Mouse (Mus musculus) embryonic fibroblast, embryonic 13.5 days (primary cell): Measurements from ENCODE around the gene Anapc16. TPM values are rescaled to one million over a fixed set of nuclear protein-coding genes. Genes with fewer than 3 reads are reported as not detected.
A peak's percentile ranks its signal among the peaks of the same experiment; 100 is the strongest.

Source experiments
- H3K27ac ChIP-seq: 2 replicates; pipeline ENCODE4 v1.5.1; 2012; ENCODE audit warnings: low read length, control low read depth, inconsistent platforms; ENCODE audit not compliant: insufficient read depth
- H3K4me1 ChIP-seq: 2 replicates; pipeline ENCODE4 v1.6.1; 2011; ENCODE audit warnings: low read length; ENCODE audit not compliant: control insufficient read depth, insufficient read depth
- H3K4me3 ChIP-seq: 2 replicates; pipeline ENCODE4 v1.5.1; 2011; ENCODE audit warnings: mild to moderate bottlenecking, control low read depth, low read length; ENCODE audit not compliant: insufficient read depth
- CTCF ChIP-seq: IDR thresholded peaks from 2 replicates; pipeline ENCODE4 v1.5.1; 2011; ENCODE audit warnings: mild to moderate bottlenecking, control low read depth, low read length, moderate library complexity, borderline replicate concordance; ENCODE audit not compliant: insufficient read depth
- POLR2A ChIP-seq: IDR thresholded peaks from 2 replicates; pipeline ENCODE4 v1.6.1; 2011; ENCODE audit warnings: low read depth, mild to moderate bottlenecking, control low read depth, low read length, moderate library complexity
- polyA plus RNA-seq: library from polyadenylated mRNA; stranded (reverse); fragments of >200 nt; gene quantifications from 2 replicates; pipeline ENCODE4 v1.2.4, GENCODE M21; 2011; ENCODE audit warnings: low read depth; ENCODE audit not compliant: missing spikeins, insufficient read length

Gene Anapc16
- polyA plus RNA-seq, 1 experiment: 63.4 TPM

GRCm38 (mm10) chr10:60029387-60029786, 26.5 kb upstream of the Anapc16 start:
- Histone ChIP-seq H3K4me1 (peaks cover 8% of the 10 kb centered on the region; the same call in 1 of the 2 replicates), H3K27ac (no peak overlapping the region), H3K4me3 (no peak overlapping the region)
- TF ChIP-seq POLR2A (no peak), CTCF (no peak)

- Histone ChIP-seq H3K4me1 (peaks cover 8% of the 10 kb centered on the region; the same call in 1 of the 2 replicates), H3K4me3 (no peak overlapping the region), H3K27ac (no peak overlapping the region)
- TF ChIP-seq CTCF (no peak), POLR2A (no peak)
Observed at GRCm38 (mm10) chr10:60028979-60029378, 26.0 kb upstream of the Anapc16 start.

GRCm38 (mm10) chr10:60028181-60028580, 25.2 kb upstream of the Anapc16 start:
- Histone ChIP-seq H3K4me3 (no peak overlapping the region), H3K27ac (no peak overlapping the region), H3K4me1 (peaks cover 8% of the 10 kb centered on the region; the same call in 1 of the 2 replicates)
- TF ChIP-seq POLR2A (no peak), CTCF (no peak)

- Histone ChIP-seq H3K4me3 (no peak overlapping the region), H3K27ac (peak overlapping the region; percentile 30; the same call in 1 of the 2 replicates), H3K4me1 (peaks cover 8% of the 10 kb centered on the region; the same call in 1 of the 2 replicates)
- no peak for TF ChIP-seq CTCF
- no peak for TF ChIP-seq POLR2A
Observed at GRCm38 (mm10) chr10:60027619-60028084, 24.7 kb upstream of the Anapc16 start.

- Histone ChIP-seq H3K4me1 (peaks cover 8% of the 10 kb centered on the region; the same call in 1 of the 2 replicates), H3K4me3 (no peak overlapping the region), H3K27ac (no peak overlapping the region)
- TF ChIP-seq CTCF (no peak), POLR2A (no peak)
Observed at GRCm38 (mm10) chr10:60026759-60027395, 23.9 kb upstream of the Anapc16 start.

- no peak overlapping the region for H3K27ac ChIP-seq
- H3K4me1 ChIP-seq: peaks cover 8% of the 10 kb centered on the region; the same call in 1 of the 2 replicates
- no peak overlapping the region for H3K4me3 ChIP-seq
- TF ChIP-seq CTCF (no peak), POLR2A (no peak)
Observed at GRCm38 (mm10) chr10:60023751-60024150, 20.8 kb upstream of the Anapc16 start.

- H3K27ac ChIP-seq: no peak overlapping the region
- TF ChIP-seq CTCF (no peak), POLR2A (no peak)
- H3K4me3 ChIP-seq: no peak overlapping the region
- no peaks in the 10 kb centered on the region; the same call in 1 of the 2 replicates for H3K4me1 ChIP-seq
Observed at GRCm38 (mm10) chr10:60019299-60019698, 16.4 kb upstream of the Anapc16 start.

- H3K4me3 ChIP-seq: no peak overlapping the region
- H3K4me1 ChIP-seq: no peaks in the 10 kb centered on the region
- no peak overlapping the region for H3K27ac ChIP-seq
- TF ChIP-seq CTCF (no peak), POLR2A (no peak)
Observed at GRCm38 (mm10) chr10:60016223-60016622, 13.3 kb upstream of the Anapc16 start.

GRCm38 (mm10) chr10:60009115-60009514, 6.2 kb upstream of the Anapc16 start:
- Histone ChIP-seq H3K4me3 (no peak overlapping the region), H3K4me1 (no peaks in the 10 kb centered on the region), H3K27ac (no peak overlapping the region)
- TF ChIP-seq CTCF: no peak

- Histone ChIP-seq H3K4me1 (peaks cover 6% of the 10 kb centered on the region; the same call in 1 of the 2 replicates), H3K27ac (no peak overlapping the region), H3K4me3 (no peak overlapping the region)
- TF ChIP-seq POLR2A: no peak
- no peak for TF ChIP-seq CTCF
Observed at GRCm38 (mm10) chr10:60005264-60005663, 2.3 kb upstream of the Anapc16 start.
